Mouse (Mus musculus): ENCODE data around the gene Alkbh6. TPM values are rescaled to one million over a fixed set of nuclear protein-coding genes. Genes with fewer than 3 reads are reported as not detected.

Gene Alkbh6
- polyA plus RNA-seq, 2 experiments: 13.8 to 16.0 TPM

DNA sequence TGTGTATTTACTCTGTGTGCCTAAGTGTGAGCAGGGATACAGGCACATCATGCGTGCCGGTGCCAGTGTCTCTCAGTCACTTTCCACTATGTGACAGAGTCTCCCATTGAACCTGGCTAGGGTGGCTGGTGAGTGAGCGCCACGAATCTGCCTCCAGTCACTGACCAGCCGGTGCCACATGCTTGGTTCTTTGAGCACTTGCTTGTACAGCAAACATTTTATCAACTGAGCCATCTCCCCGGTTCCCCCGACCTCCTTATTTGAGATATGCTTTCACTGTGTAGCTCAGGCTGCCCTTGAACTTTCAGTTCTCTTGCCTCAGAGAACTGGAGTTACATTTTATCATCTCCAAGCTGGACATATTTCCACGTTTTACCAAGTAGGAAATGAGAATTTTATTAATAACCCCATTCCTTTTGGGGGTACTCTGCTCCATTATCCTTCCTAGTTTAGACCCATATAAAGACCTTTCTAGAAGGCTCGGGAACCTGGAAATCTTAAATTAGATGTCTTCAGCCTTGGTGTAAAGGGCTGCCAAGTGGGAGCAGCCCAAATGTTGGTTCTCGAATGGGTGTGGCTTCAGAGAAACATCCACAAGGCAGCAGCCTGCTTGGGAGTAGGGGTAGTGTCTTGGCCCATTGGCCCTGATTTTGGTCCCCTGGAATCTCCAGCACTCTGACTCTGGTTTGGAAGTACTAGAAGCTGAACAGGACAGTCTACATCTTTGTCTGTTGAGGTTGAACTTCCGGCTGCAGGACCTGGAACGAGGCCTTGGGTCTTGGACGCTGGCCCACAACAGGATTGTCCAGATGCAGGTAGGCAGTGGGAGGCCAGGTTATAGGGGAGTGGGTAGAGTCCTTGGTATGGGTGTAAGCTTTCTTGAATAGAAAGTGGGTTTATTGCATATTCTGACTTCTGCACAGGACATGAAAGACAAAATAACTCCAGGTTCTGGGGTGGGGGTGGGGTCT lies 7.3 kb downstream of the Alkbh6 start:
- ATAC-seq (ENCODE audit: insufficient read depth) (no peak), DNase-seq (ENCODE audit: low read depth in 3 of 3, low spot score in 3 of 3) (no peak)
- Histone ChIP-seq H3K36me3 (replicated peaks; ENCODE audit: control insufficient read depth, insufficient read depth, low read depth) (no peaks in the 10 kb centered on the region), H3K4me2 (ENCODE audit: low read depth) (peak overlapping the region; percentile 24; the same call in 1 of the 2 replicates), H3K9ac (replicated peaks) (no peak overlapping the region), H3K9me3 (ENCODE audit: control insufficient read depth, low read length) (no peaks in the 10 kb centered on the region), H3K4me1 (replicated peaks; ENCODE audit: control insufficient read depth in 2 of 2, insufficient read depth in 2 of 2, low read length in 1 of 2) (peaks cover under 1 to 4% of the 10 kb centered on the region in 2 experiments; a peak in 3 of 4 replicates), H3K27me3 (ENCODE audit: control insufficient read depth, insufficient read depth, low read length) (no peaks in the 10 kb centered on the region), H3K4me3 (ENCODE audit: insufficient read depth in 1 of 2, low read depth in 2 of 2, low read length in 2 of 2) (no peak overlapping the region), H3K27ac (no peak overlapping the region)
- WGBS (ENCODE audit: insufficient replicate concordance): 47% methylated on average over 13 of the region's 13 CpGs
- no peak for TF ChIP-seq EP300 (IDR thresholded peaks at IDR 0.05; ENCODE audit: low read depth)
- TF ChIP-seq CTCF (IDR thresholded peaks at IDR 0.05; ENCODE audit: low read depth): no peak

DNA sequence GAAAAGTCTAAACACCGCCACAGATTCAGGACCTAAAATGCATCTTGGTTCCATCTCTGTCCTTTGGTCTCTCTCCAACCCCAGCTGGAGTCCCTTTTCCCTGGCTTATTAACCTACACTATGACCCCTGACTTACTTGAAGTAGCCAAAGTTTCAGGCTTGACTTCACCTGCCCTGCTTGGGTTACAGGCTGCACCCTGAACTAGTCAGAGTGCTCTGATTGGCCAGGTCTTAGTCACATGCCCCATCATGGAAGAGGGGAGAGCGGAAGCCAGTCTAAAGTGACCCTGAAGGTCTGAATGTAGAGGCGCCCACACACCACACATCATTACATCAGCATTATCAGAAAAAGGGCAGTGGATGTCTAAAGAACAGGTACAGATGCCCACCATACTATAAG lies 9.6 kb downstream of the Alkbh6 start:
- DNase-seq (ENCODE audit: low read depth in 3 of 3, low spot score in 3 of 3) (no peak), ATAC-seq (ENCODE audit: insufficient read depth) (no peak)
- Histone ChIP-seq H3K4me3 (ENCODE audit: insufficient read depth in 1 of 2, low read depth in 2 of 2, low read length in 2 of 2) (no peak overlapping the region), H3K27ac (no peak overlapping the region), H3K36me3 (replicated peaks; ENCODE audit: control insufficient read depth, insufficient read depth, low read depth) (no peaks in the 10 kb centered on the region), H3K4me1 (replicated peaks; ENCODE audit: control insufficient read depth in 2 of 2, insufficient read depth in 2 of 2, low read length in 1 of 2) (peaks cover 9 to 15% of the 10 kb centered on the region in 2 experiments; a peak in 3 of 4 replicates), H3K4me2 (ENCODE audit: low read depth) (no peak overlapping the region), H3K9me3 (ENCODE audit: control insufficient read depth, low read length) (no peaks in the 10 kb centered on the region), H3K27me3 (ENCODE audit: control insufficient read depth, insufficient read depth, low read length) (no peaks in the 10 kb centered on the region), H3K9ac (replicated peaks) (no peak overlapping the region)
- TF ChIP-seq CTCF (IDR thresholded peaks at IDR 0.05; ENCODE audit: low read depth) (no peak), EP300 (IDR thresholded peaks at IDR 0.05; ENCODE audit: low read depth) (no peak)
- 70% methylated on average over 3 of the region's 3 CpGs for WGBS (ENCODE audit: insufficient replicate concordance)

DNA sequence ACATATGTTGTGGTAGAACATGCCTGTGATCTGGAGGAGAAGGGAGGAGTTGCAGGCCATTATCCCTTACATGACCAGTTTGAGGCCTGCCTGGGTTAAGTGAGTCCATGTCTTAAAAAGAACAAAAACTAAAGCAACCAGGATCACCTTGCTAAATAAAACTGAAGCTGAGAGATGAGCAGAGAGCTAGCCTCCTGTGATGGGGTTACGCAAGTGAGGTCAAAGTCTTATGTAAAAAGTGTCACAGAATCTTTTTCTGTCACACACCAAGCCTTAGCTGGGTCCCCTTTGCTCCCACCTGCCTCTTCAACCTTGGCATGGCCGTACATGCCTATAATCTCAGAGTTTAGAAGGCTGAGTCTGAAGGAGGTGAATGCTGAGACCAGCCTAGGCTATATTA lies 12.4 kb downstream of the Alkbh6 start:
- 75% methylated on average over 2 of the region's 2 CpGs for WGBS (ENCODE audit: insufficient replicate concordance)
- H3K36me3 ChIP-seq (replicated peaks; ENCODE audit: control insufficient read depth, insufficient read depth, low read depth): no peaks in the 10 kb centered on the region
- no peaks in the 10 kb centered on the region for H3K9me3 ChIP-seq (ENCODE audit: control insufficient read depth, low read length)
- H3K4me2 ChIP-seq (ENCODE audit: low read depth): peak overlapping the region; percentile 91
- ATAC-seq (ENCODE audit: insufficient read depth) (no peak), DNase-seq (ENCODE audit: low read depth in 3 of 3, low spot score in 3 of 3) (no peak)
- no peak for TF ChIP-seq CTCF (IDR thresholded peaks at IDR 0.05; ENCODE audit: low read depth)
- TF ChIP-seq EP300 (IDR thresholded peaks at IDR 0.05; ENCODE audit: low read depth): no peak
- peak overlapping the region in 1 of 2 experiments; percentile 77; a peak in 2 of 4 replicates for H3K4me3 ChIP-seq (ENCODE audit: insufficient read depth in 1 of 2, low read depth in 2 of 2, low read length in 2 of 2)
- peaks cover 9 to 13% of the 10 kb centered on the region in 2 experiments; a peak in 3 of 4 replicates for H3K4me1 ChIP-seq (replicated peaks; ENCODE audit: control insufficient read depth in 2 of 2, insufficient read depth in 2 of 2, low read length in 1 of 2)
- no peaks in the 10 kb centered on the region for H3K27me3 ChIP-seq (ENCODE audit: control insufficient read depth, insufficient read depth, low read length)
- no peak overlapping the region for H3K27ac ChIP-seq
- H3K9ac ChIP-seq (replicated peaks): peak overlapping the region; percentile 73

DNA sequence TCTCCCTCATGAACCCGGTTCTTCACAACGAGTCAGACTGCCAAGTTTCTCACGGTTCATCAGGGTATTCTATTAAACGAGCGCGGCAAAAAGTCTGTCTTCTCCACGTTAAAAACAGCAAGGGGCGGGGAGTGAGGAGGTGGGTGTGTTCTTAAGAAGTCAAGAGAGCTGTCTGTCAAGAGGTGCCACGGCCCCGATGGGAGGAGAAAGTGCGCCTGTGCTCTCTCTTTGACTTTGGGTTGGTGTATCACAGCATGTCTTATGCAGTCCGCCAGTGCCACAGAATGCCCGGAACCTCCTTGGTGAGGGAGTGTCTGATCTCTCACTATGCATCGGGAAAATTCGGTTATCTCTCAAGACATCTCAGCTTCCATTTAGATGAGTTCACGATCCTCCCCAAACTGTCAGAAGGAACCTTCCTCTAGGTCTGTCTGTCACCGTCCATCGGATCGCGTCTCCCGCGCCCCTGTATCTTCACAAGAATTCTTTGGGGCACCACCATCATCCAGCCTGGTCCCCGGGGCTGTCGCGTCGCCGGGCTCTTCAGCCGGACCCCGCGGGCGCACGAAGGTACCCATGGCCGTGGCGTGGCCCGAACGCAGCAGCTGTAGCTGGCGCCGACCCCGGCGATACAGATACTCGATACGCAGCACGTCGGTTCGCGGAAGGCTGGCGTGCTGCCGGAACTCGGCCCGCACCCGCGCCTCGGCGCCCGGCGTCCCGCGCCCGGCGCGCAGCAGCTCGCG lies 13.2 kb downstream of the Alkbh6 start, which contains the start of gene E130208F15Rik:
Gene E130208F15Rik, plus strand, starts transcription at position 202 of the 746 bp plus-strand sequence.
- no peaks in the 10 kb centered on the region for H3K9me3 ChIP-seq (ENCODE audit: control insufficient read depth, low read length)
- H3K4me2 ChIP-seq (ENCODE audit: low read depth): peak within 1 kb of the TSS; percentile 91
- H3K4me1 ChIP-seq (replicated peaks; ENCODE audit: control insufficient read depth in 2 of 2, insufficient read depth in 2 of 2, low read length in 1 of 2): peaks cover 9 to 13% of the 10 kb centered on the region in 2 experiments; a peak in 3 of 4 replicates
- H3K4me3 ChIP-seq (ENCODE audit: insufficient read depth in 1 of 2, low read depth in 2 of 2, low read length in 2 of 2): peak within 1 kb of the TSS; percentile 73 to 77
- H3K27ac ChIP-seq: peak within 1 kb of the TSS; percentile 59
- H3K36me3 ChIP-seq (replicated peaks; ENCODE audit: control insufficient read depth, insufficient read depth, low read depth): no peaks in the 10 kb centered on the region
- ATAC-seq (ENCODE audit: insufficient read depth) (peak; percentile 61), DNase-seq (ENCODE audit: low read depth in 3 of 3, low spot score in 3 of 3) (peak; percentile 71 to 77 (median 76))
- WGBS (ENCODE audit: insufficient replicate concordance): under 1% methylated on average over 63 of the region's 63 CpGs
- TF ChIP-seq EP300 (IDR thresholded peaks at IDR 0.05; ENCODE audit: low read depth) (no peak), CTCF (IDR thresholded peaks at IDR 0.05; ENCODE audit: low read depth) (no peak)
- H3K9ac ChIP-seq (replicated peaks): peak within 1 kb of the TSS; percentile 73
- H3K27me3 ChIP-seq (ENCODE audit: control insufficient read depth, insufficient read depth, low read length): no peaks in the 10 kb centered on the region

All from liver, embryonic 14.5 days (tissue).